Mouse (Mus musculus): ENCODE measurements at regions not wholly inside any gene's neighbourhood (a gene's known extent, or its start where the extent isn't known, plus 50 kb on each side); places are given as distances from the start of the nearest gene placed in this dataset.
"Not testable (repeated sequence)": the region's sequence is repeated elsewhere in the genome, so short reads cannot be mapped to it uniquely, and the experiment has no call there.

DNA sequence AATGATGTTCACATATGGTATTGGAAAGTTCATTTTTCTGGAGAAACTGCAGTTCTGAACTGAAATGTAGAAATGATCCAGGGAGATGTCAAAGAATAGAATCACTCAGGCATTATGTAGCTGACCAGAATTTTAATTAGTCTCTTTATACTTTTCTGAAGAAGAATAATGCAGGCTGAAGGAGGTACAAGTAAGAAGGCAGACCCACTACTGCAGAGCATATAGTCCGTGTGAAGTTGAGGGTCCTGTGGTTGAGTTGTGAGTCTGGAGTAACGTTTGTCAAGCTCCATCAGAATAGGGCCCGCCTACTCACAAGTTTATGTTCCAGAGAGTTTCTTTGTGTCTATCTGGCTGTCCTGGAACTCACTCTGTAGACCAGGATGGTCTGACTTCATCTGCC lies 575.8 kb upstream of the Cobl start:
- no peak for DNase-seq (ENCODE audit: low spot score in 2 of 2)

DNA sequence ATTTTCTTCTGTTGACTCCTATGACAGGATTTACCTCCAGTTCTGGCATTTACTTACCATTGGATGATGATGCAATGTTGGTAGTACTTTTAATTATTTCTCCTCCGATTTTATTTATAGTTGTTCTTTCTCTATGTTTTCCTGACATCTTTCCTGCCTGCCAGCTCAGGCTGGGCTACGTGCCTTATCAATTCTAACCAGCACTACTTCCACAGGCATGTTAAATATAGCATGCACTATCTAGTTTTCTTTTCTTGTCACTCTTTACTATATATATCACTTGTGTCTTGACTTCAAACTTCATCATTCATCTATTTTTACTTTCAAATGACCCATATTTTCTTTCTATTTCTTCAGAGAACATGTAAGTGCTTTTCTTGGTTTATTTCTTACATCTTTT lies 567.7 kb upstream of the Cobl start:
- DNase-seq (ENCODE audit: low spot score in 2 of 2), result no peak

DNA sequence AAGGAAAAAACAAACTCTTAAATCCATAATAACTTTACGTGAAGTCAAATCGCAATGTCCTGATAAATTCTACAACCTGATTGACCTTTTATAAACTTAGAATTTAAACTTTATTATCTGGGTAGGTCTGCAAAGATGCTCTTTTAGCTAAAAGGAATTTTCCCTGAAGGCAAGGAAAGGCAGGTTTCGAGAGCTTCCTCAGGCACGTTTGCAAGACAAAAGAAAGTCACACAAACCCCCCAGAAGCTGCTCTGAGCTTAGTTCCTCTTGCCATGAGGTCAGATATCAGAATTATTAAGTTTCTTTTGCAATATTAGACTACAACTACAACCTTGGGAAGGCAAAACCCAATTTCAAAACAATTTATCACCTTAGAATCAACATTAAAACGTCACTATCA lies 544.1 kb upstream of the Cobl start:
- DNase-seq (ENCODE audit: low spot score in 2 of 2), result not testable (repeated sequence)

DNA sequence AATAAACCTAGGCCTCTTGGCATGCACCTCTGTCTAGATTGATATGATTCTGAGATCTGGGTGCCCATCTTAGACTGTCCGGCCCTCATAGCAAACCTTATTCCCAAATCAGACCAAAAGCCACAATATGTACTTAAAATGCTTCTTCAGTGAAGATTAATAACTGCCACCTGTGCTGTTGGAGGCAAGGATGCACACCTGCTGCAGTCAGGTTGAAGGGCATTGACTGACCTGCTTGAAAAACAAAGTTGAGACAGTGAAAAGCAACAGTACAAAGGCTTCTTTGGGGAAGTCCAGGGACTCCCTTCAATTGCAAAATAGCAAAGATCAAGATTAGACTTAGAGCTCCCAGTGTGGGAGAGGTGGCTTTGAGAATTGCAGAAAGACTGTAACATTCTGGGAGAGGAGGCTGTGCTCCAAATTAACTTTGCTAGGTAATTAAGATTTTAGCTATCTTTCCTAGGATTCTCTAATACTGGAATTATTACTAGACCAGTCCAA lies 541.8 kb upstream of the Cobl start:
- not testable (repeated sequence) for DNase-seq (ENCODE audit: low spot score in 2 of 2)

DNA sequence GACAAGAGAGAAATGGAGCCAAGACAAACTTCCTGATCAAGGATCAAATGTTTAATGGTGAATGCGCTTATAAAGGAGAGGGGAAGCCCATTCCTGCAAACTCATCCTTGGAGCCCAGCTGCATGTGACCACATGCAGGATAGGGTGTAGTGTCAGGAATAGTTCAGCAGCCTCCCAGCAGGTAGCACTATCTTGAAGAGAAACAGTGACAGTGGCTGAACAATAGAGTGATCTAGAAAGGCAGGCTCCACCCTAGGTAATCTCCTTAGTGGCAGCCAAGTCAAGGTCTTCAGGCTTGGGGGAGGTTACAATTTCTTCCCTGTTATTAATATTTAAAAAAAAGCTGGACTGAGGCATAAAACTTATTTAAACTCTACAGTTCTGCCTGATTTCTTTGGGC lies 540.5 kb upstream of the Cobl start:
- DNase-seq (ENCODE audit: low spot score in 2 of 2), result no peak

DNA sequence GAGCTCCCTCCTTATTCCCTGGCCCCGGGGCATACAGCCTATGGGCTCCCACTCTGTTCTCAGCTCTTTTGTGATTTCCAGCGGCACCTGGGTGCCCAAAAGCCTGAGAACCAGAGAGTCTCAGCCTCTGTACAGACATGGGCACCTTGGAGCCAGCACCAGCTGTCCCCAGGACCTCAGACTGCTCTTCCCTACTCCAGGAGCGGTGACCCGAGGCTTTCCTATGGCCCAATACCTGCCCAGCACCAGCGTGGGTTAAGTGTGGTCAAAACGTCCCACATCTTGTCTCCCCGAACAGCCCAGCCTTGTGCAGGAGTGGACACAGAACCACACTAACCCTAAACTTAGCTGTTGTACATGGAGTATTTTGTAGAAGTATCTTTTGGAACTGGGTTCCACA lies 534.5 kb upstream of the Cobl start:
- peak in 1 of 2 experiments; percentile 53 for DNase-seq (ENCODE audit: low spot score in 2 of 2)

Data from spleen, postnatal 4 days (tissue).